Mouse (Mus musculus): ENCODE results near the gene Npffr2. TPM values are rescaled to one million over a fixed set of nuclear protein-coding genes. Genes with fewer than 3 reads are reported as not detected.

The Npffr2 gene
- total and polyA plus RNA-seq, 2 experiments from 2014 or later, result not detected

DNA sequence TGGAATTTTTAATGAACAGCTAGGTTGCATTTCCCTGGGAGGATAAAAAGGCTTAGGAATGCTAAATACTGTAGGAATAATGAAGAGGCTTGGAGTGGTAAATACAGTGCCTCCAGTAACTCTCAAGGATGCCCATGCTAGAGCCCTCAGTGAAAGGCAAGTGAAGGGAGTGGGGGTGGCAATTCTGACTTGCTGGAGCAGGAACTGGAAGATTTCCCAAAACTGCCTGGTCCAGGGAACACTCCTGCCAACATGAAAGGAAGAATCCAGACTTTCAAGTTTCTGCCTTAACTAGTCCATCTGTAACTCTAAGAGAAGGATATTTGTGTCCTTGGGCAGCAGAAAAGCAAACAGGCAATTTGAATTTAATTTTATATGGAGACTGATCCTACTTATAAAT, 34.2 kb downstream of the Npffr2 start:
- H3K4me3 ChIP-seq (ENCODE audit: low read depth, low read length), result no peak overlapping the region
- H3K27ac ChIP-seq (ENCODE audit: low read depth), result no peak overlapping the region
- H3K4me1 ChIP-seq (ENCODE audit: control insufficient read depth, insufficient read depth), result no peaks in the 10 kb centered on the region
- H3K27me3 ChIP-seq (ENCODE audit: control insufficient read depth, insufficient read depth, low read length), result no peaks in the 10 kb centered on the region
- no peaks in the 10 kb centered on the region for H3K36me3 ChIP-seq (replicated peaks; ENCODE audit: control insufficient read depth, insufficient read depth, low read length)
- no peaks in the 10 kb centered on the region for H3K9me3 ChIP-seq (replicated peaks; ENCODE audit: control insufficient read depth, low read length)
- TF ChIP-seq CTCF (IDR thresholded peaks at IDR 0.05; ENCODE audit: low read depth) (no peak), EP300 (IDR thresholded peaks at IDR 0.05; ENCODE audit: low read depth) (no peak)
- ATAC-seq (ENCODE audit: insufficient read depth, low read depth) (no peak), DNase-seq (ENCODE audit: low spot score) (no peak)
- no peak overlapping the region for H3K9ac ChIP-seq (replicated peaks; ENCODE audit: low read depth, low read length)
- H3K4me2 ChIP-seq (ENCODE audit: low read depth, low read length), result no peak overlapping the region

DNA sequence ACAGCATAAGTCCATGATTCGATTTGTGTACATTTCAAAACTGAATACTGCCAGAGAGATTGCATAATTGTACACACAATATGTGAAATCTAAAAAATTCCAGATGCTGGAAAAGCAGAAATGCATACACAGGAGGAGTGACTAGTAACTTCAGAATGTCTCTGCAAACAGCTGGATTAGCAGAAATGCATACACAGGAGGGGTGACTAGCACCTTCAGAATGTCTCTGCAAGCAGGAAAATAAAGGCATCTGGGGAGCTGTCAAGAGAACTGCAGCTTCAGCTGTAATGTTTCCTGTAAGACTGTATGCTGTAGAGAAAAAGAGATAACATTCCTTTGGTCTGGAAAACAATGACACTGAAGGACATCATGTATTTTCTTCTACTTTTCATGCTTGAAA, 51.4 kb downstream of the Npffr2 start:
- WGBS, result 53% methylated on average over 1 of the region's 1 CpGs
- no peaks in the 10 kb centered on the region for H3K36me3 ChIP-seq (replicated peaks; ENCODE audit: control insufficient read depth, insufficient read depth, low read length)
- H3K27me3 ChIP-seq (ENCODE audit: control insufficient read depth, insufficient read depth, low read length), result no peaks in the 10 kb centered on the region
- ATAC-seq (ENCODE audit: insufficient read depth, low read depth) (no peak), DNase-seq (ENCODE audit: low spot score) (no peak)
- no peaks in the 10 kb centered on the region for H3K4me1 ChIP-seq (ENCODE audit: control insufficient read depth, insufficient read depth)
- no peak overlapping the region for H3K4me3 ChIP-seq (ENCODE audit: low read depth, low read length)
- H3K4me2 ChIP-seq (ENCODE audit: low read depth, low read length), result no peak overlapping the region
- no peaks in the 10 kb centered on the region for H3K9me3 ChIP-seq (replicated peaks; ENCODE audit: control insufficient read depth, low read length)
- no peak overlapping the region for H3K27ac ChIP-seq (ENCODE audit: low read depth)
- no peak overlapping the region for H3K9ac ChIP-seq (replicated peaks; ENCODE audit: low read depth, low read length)
- TF ChIP-seq CTCF (IDR thresholded peaks at IDR 0.05; ENCODE audit: low read depth) (no peak), EP300 (IDR thresholded peaks at IDR 0.05; ENCODE audit: low read depth) (no peak)

DNA sequence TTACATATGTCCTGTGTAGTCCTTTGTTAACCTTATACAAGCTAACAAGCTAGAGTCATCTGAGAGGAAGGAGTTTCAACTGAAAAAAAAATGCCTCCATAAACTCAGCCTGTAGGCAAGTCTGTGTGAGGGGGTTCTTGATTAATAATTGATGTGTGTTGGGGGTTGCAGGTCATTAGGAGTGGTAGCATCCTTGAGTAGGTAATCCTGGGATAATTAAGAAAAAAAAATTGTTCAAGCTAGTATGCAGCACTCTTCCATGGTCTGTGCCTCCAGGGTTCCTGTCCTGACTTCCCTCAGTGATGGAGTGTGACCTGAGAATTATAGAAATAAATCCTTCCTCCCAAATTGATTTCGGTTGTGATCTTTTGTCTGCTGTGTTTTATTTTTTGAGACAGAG, 52.0 kb downstream of the Npffr2 start:
- no peak for TF ChIP-seq CTCF (IDR thresholded peaks at IDR 0.05; ENCODE audit: low read depth)
- TF ChIP-seq EP300 (IDR thresholded peaks at IDR 0.05; ENCODE audit: low read depth), result no peak
- H3K27ac ChIP-seq (ENCODE audit: low read depth), result no peak overlapping the region
- no peak overlapping the region for H3K4me3 ChIP-seq (ENCODE audit: low read depth, low read length)
- H3K4me1 ChIP-seq (ENCODE audit: control insufficient read depth, insufficient read depth), result no peaks in the 10 kb centered on the region
- H3K27me3 ChIP-seq (ENCODE audit: control insufficient read depth, insufficient read depth, low read length), result no peaks in the 10 kb centered on the region
- 71% methylated on average over 1 of the region's 1 CpGs for WGBS
- H3K9ac ChIP-seq (replicated peaks; ENCODE audit: low read depth, low read length), result no peak overlapping the region
- DNase-seq (ENCODE audit: low spot score) (no peak), ATAC-seq (ENCODE audit: insufficient read depth, low read depth) (no peak)
- H3K4me2 ChIP-seq (ENCODE audit: low read depth, low read length), result no peak overlapping the region
- H3K36me3 ChIP-seq (replicated peaks; ENCODE audit: control insufficient read depth, insufficient read depth, low read length), result no peaks in the 10 kb centered on the region
- H3K9me3 ChIP-seq (replicated peaks; ENCODE audit: control insufficient read depth, low read length), result no peaks in the 10 kb centered on the region

DNA sequence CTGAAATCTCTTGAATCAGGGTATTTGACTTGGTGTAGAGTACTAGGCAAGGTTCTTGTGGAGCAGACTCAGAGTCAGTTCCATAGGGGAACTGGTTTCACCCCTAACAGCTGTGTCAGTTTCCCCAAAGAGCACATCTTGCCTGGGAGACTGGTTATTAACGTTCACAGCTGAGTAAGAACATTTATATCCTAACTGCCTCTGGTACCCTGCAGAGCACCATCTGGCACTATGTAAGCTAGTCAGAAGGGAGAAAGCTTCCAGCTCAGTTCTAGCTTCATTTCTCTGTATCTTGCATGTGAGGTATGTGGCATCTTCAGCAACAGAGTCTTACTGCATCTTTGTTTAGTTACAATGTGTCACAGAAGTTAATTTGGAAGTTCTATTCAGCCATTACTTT, 53.9 kb downstream of the Npffr2 start:
- no peak for ATAC-seq (ENCODE audit: insufficient read depth, low read depth)

DNA sequence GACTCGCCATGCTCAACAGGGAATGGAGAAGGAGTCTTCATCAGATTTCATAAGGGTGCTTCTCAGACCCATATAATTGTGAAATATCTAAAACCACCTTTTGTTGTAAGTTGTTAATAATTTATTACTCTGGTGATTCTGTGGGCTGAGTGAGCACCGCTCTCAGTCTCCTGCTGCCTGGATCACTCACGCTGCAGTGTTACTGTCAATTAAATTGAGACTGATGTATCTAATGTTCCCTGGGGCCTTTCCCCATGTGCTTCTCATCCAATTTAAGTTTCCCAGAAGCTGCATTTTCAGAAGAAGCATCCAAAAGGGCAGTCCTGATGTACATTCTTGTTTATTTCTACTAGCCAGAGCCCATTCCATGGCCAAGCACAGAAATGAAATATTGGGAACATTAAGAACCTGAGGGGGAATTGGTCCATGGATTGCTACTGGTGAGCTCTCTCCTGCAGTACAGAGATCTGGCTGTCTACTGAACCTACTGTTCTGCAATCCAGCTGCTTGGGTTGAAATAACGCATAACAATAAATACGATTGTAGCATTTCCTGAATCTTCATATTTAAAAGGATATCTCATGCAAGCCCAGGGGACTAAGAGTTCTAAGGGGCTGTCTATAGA, 54.6 kb downstream of the Npffr2 start:
- H3K4me1 ChIP-seq (ENCODE audit: control insufficient read depth, insufficient read depth), result no peaks in the 10 kb centered on the region
- H3K4me3 ChIP-seq (ENCODE audit: low read depth, low read length), result no peak overlapping the region
- no peak overlapping the region for H3K27ac ChIP-seq (ENCODE audit: low read depth)
- no peak for DNase-seq (ENCODE audit: low spot score)
- ATAC-seq (ENCODE audit: insufficient read depth, low read depth), result no peak
- H3K27me3 ChIP-seq (ENCODE audit: control insufficient read depth, insufficient read depth, low read length), result no peaks in the 10 kb centered on the region
- H3K4me2 ChIP-seq (ENCODE audit: low read depth, low read length), result no peak overlapping the region
- 82% methylated on average over 5 of the region's 5 CpGs for WGBS
- no peak for TF ChIP-seq CTCF (IDR thresholded peaks at IDR 0.05; ENCODE audit: low read depth)
- no peak for TF ChIP-seq EP300 (IDR thresholded peaks at IDR 0.05; ENCODE audit: low read depth)
- no peak overlapping the region for H3K9ac ChIP-seq (replicated peaks; ENCODE audit: low read depth, low read length)
- no peaks in the 10 kb centered on the region for H3K36me3 ChIP-seq (replicated peaks; ENCODE audit: control insufficient read depth, insufficient read depth, low read length)
- no peaks in the 10 kb centered on the region for H3K9me3 ChIP-seq (replicated peaks; ENCODE audit: control insufficient read depth, low read length)

More for the DNA sequence above, 53.9 kb downstream of the Npffr2 start:
- no peaks in the 10 kb centered on the region for H3K36me3 ChIP-seq (replicated peaks; ENCODE audit: control insufficient read depth, insufficient read depth, low read length)
- WGBS, result 45% methylated on average over 1 of the region's 1 CpGs
- H3K4me2 ChIP-seq (ENCODE audit: low read depth, low read length), result no peak overlapping the region
- TF ChIP-seq CTCF (IDR thresholded peaks at IDR 0.05; ENCODE audit: low read depth) (no peak), EP300 (IDR thresholded peaks at IDR 0.05; ENCODE audit: low read depth) (no peak)
- no peak for DNase-seq (ENCODE audit: low spot score)
- no peaks in the 10 kb centered on the region for H3K4me1 ChIP-seq (ENCODE audit: control insufficient read depth, insufficient read depth)
- no peak overlapping the region for H3K27ac ChIP-seq (ENCODE audit: low read depth)
- H3K9me3 ChIP-seq (replicated peaks; ENCODE audit: control insufficient read depth, low read length), result no peaks in the 10 kb centered on the region
- H3K9ac ChIP-seq (replicated peaks; ENCODE audit: low read depth, low read length), result no peak overlapping the region
- no peak overlapping the region for H3K4me3 ChIP-seq (ENCODE audit: low read depth, low read length)
- no peaks in the 10 kb centered on the region for H3K27me3 ChIP-seq (ENCODE audit: control insufficient read depth, insufficient read depth, low read length)

DNA sequence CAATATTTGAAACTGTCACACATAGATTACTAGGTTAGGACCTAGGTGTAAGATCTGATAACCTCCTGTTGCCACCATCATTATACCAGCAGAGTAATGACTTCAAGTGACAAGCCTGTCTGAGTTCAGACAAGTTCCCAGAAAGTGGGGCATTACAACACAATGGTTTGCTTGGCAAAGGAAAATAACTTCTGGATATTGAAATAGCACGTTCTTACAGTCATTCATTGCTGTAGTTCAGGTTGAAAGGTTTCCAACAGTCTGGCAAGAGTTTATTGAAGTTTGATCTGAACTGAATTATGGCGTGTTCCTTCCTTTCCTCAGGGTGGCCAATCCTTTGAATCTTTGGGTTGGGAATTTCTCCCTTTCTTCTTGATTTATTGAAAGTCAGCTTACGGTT, 57.8 kb downstream of the Npffr2 start:
- DNase-seq (ENCODE audit: low spot score), result no peak
- H3K27ac ChIP-seq (ENCODE audit: low read depth), result no peak overlapping the region
- H3K36me3 ChIP-seq (replicated peaks; ENCODE audit: control insufficient read depth, insufficient read depth, low read length), result no peaks in the 10 kb centered on the region
- TF ChIP-seq CTCF (IDR thresholded peaks at IDR 0.05; ENCODE audit: low read depth), result no peak
- no peak for TF ChIP-seq EP300 (IDR thresholded peaks at IDR 0.05; ENCODE audit: low read depth)
- WGBS, result 73% methylated on average over 3 of the region's 3 CpGs
- no peaks in the 10 kb centered on the region for H3K27me3 ChIP-seq (ENCODE audit: control insufficient read depth, insufficient read depth, low read length)
- H3K4me1 ChIP-seq (ENCODE audit: control insufficient read depth, insufficient read depth), result no peaks in the 10 kb centered on the region
- H3K9me3 ChIP-seq (replicated peaks; ENCODE audit: control insufficient read depth, low read length), result no peaks in the 10 kb centered on the region
- H3K4me3 ChIP-seq (ENCODE audit: low read depth, low read length), result no peak overlapping the region
- H3K9ac ChIP-seq (replicated peaks; ENCODE audit: low read depth, low read length), result no peak overlapping the region
- ATAC-seq (ENCODE audit: insufficient read depth, low read depth), result no peak
- no peak overlapping the region for H3K4me2 ChIP-seq (ENCODE audit: low read depth, low read length)
